Mouse (Mus musculus) midbrain, postnatal 0 days (tissue): ENCODE results near the gene Il17re. TPM values are rescaled to one million over a fixed set of nuclear protein-coding genes. Genes with fewer than 3 reads are reported as not detected.

Experiments
- ATAC-seq: fragments of 200-750 bp; cut with Nextera tagmentation; 2 replicates; pipeline ENCODE4 v1.8.0; 2017; ENCODE audit warnings: moderate number of reproducible peaks, mild to moderate bottlenecking, moderate TSS enrichment, moderate library complexity; ENCODE audit not compliant: low FRiP score
- DNase-seq: peaks from one replicate; pipeline ENCODE4 v3.0.0-alpha.2; 2015; ENCODE audit warnings: low spot score
- H3K27ac ChIP-seq: fragments of 300-500 bp; sonication (generic); 2 replicates; pipeline ENCODE4 v1.5.1; 2014; ENCODE audit warnings: low read depth, mild to moderate bottlenecking, low read length, mixed read lengths
- H3K27me3 ChIP-seq: fragments of 300-500 bp; sonication (generic); 2 replicates; pipeline ENCODE4 v1.6.1; 2014; ENCODE audit warnings: low read length, control low read depth, mixed read lengths; ENCODE audit not compliant: insufficient read depth
- H3K36me3 ChIP-seq: fragments of 300-500 bp; sonication (generic); 2 replicates; pipeline ENCODE4 v1.6.1; 2014; ENCODE audit warnings: low read length, control low read depth, mixed read lengths; ENCODE audit not compliant: insufficient read depth
- H3K4me1 ChIP-seq: fragments of 300-500 bp; sonication (generic); 2 replicates; pipeline ENCODE4 v1.6.1; 2014; ENCODE audit warnings: mild to moderate bottlenecking, control low read depth, antibody characterized with exemption, low read length, mixed read lengths; ENCODE audit not compliant: insufficient read depth
- H3K4me2 ChIP-seq: fragments of 300-500 bp; sonication (generic); 2 replicates; pipeline ENCODE4 v1.6.1; 2014; ENCODE audit warnings: low read depth, mild to moderate bottlenecking, low read length, mixed read lengths; ENCODE audit not compliant: poor library complexity, severe bottlenecking
- H3K4me3 ChIP-seq: fragments of 300-500 bp; sonication (generic); 2 replicates; pipeline ENCODE4 v1.5.1; 2014; ENCODE audit warnings: low read depth, mild to moderate bottlenecking, low read length, moderate library complexity
- H3K9ac ChIP-seq: fragments of 300-500 bp; sonication (generic); replicated peaks from 2 replicates; pipeline ENCODE4 v1.6.1; 2014; ENCODE audit warnings: mild to moderate bottlenecking, low read length, moderate library complexity, mixed read lengths; ENCODE audit not compliant: poor library complexity, severe bottlenecking
- H3K9me3 ChIP-seq: fragments of 300-500 bp; sonication (generic); 2 replicates; pipeline ENCODE4 v1.6.1; 2016; ENCODE audit warnings: low read length, control low read depth
- CTCF ChIP-seq: IDR thresholded peaks from 2 replicates; pipeline ENCODE4 v1.5.1; 2016; ENCODE audit warnings: antibody characterized with exemption, mild to moderate bottlenecking
- WGBS: fragments of 180-500 bp; shearing (Covaris S2); extraction: QIAGEN DNeasy Blood & Tissue Kit; methylation state at CpG from one replicate; pipeline ENCODE4 v1.1.7; 2014; 5-methylcytosine and 5-hydroxymethylcytosine counted together
- polyA plus RNA-seq: library from polyadenylated mRNA; unstranded; fragments of >200 nt; fragmentation: Nextera tagmentation; extraction: Ambion mirVana; gene quantifications from 2 replicates; pipeline ENCODE4 v1.2.1, GENCODE M21; 2015
- total RNA-seq: library from RNA; depleted of rRNA; stranded (reverse); fragments of >200 nt; gene quantifications from 2 replicates; pipeline ENCODE4 v1.2.3, GENCODE M21; 2014

Il17re gene
- total and polyA plus RNA-seq, 2 experiments from 2014 or later, result 0.48 to 0.49 TPM

GRCm38 (mm10) chr6:113431801-113432200, 26.5 kb upstream of the Il17re start:
- Histone ChIP-seq H3K4me3 (no peak overlapping the region), H3K4me2 (no peak overlapping the region), H3K4me1 (no peaks in the 10 kb centered on the region), H3K36me3 (no peaks in the 10 kb centered on the region), H3K27ac (no peak overlapping the region), H3K27me3 (0 out of 2 replicates have a peak, but pooled peaks cover 3% of the 10 kb centered on the region), H3K9me3 (no peaks in the 10 kb centered on the region), H3K9ac (no peak overlapping the region)
- no peak for TF ChIP-seq CTCF
- 55% methylated on average over 3 of the region's 3 CpGs for WGBS
- no peak for DNase-seq
- no peak for ATAC-seq

DNA sequence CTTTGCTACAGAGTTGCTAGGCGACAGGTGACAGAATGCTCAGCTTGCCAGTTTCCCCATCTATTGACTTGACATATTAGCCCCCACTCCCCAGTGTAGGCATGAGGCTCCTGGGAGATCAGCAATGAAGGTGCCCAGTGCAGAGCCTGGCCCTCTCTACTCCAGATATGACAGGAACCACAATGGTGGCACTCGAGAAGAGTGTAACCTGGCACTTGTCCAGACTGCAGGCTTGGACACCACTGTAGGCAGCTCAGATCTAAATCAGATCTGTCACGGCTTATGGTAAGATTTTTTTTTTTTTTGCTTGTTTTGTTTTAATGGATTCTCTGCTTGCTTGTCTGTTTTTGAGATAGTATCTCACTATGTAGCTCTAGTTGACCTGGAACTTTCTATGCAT, 24.6 kb upstream of the Il17re start:
- H3K9me3 ChIP-seq, result no peaks in the 10 kb centered on the region
- H3K9ac ChIP-seq, result no peak overlapping the region
- no peak overlapping the region for H3K4me2 ChIP-seq
- DNase-seq (no peak), ATAC-seq (no peak)
- H3K27ac ChIP-seq, result no peak overlapping the region
- 0 out of 2 replicates have a peak, but pooled peaks cover 3% of the 10 kb centered on the region for H3K27me3 ChIP-seq
- no peak overlapping the region for H3K4me3 ChIP-seq
- no peak for TF ChIP-seq CTCF
- H3K4me1 ChIP-seq, result no peaks in the 10 kb centered on the region
- WGBS, result 65% methylated on average over 3 of the region's 3 CpGs
- no peaks in the 10 kb centered on the region for H3K36me3 ChIP-seq

GRCm38 (mm10) chr6:113434691-113435090, 23.6 kb upstream of the Il17re start:
- no peak overlapping the region for H3K4me2 ChIP-seq
- no peaks in the 10 kb centered on the region for H3K4me1 ChIP-seq
- H3K27ac ChIP-seq, result no peak overlapping the region
- no peaks in the 10 kb centered on the region for H3K9me3 ChIP-seq
- no peak overlapping the region for H3K9ac ChIP-seq
- TF ChIP-seq CTCF, result no peak
- 71% methylated on average over 7 of the region's 7 CpGs for WGBS
- ATAC-seq (no peak), DNase-seq (no peak)
- no peaks in the 10 kb centered on the region for H3K36me3 ChIP-seq
- no peak overlapping the region for H3K4me3 ChIP-seq
- 0 out of 2 replicates have a peak, but pooled peaks cover 3% of the 10 kb centered on the region for H3K27me3 ChIP-seq

DNA sequence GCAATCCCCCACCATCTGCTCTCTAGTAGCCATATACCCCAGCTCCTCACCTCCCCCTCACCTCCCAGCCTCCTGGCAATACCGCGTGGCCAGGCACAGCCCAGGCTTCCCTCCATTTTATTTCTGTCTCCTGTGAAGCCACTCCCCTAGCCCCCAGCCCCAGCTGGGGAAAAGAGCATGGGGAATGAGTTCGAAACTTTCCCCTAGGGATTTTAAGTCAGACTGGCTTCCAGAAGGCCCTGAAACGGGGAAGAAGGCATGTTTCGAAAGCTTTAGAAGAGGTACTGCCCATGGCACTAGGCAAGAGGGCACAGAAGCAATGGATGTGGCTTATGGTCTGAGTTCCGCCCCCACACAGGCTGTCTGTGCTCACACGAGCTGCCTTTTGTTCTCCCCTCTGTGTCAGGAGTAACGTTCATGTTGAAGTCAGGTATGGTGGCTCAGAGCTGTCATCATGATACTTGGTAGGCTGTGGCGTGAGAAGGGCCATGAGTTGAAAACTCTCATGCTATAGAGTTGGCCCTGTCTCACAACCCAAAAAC, 22.5 kb upstream of the Il17re start, which contains the start of gene Cidec:
Cidec (minus strand) TSS at position 97 of the 542 bp plus-strand sequence.
- DNase-seq, result no peak
- Histone ChIP-seq H3K27me3 (0 out of 2 replicates have a peak, but pooled peaks cover 3% of the 10 kb centered on the region), H3K4me2 (no peak within 1 kb of the TSS), H3K9me3 (no peaks in the 10 kb centered on the region), H3K4me1 (no peaks in the 10 kb centered on the region), H3K9ac (no peak within 1 kb of the TSS), H3K27ac (no peak within 1 kb of the TSS), H3K4me3 (no peak within 1 kb of the TSS), H3K36me3 (no peaks in the 10 kb centered on the region)
- ATAC-seq, result no peak
- TF ChIP-seq CTCF, result no peak
- WGBS, result 72% methylated on average over 9 of the region's 9 CpGs

DNA sequence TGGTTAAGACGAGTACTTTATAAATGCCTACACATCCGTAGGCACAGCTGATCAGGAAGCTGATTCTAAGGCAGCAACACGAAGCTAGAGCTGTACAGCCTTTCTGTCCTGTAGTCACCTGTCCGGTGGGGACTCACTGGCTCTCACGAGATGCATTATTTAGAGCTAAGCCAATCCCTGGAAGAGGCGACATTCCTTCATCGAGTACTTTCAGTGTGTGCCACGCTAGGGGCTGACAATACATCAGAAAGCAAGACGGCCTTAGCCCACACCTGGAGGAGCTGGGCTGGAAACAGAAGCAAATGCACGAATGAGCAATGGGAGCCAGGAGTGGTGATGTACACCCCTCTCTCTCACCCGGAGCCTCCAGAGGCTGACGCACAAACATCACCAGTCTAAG, 21.1 kb upstream of the Il17re start:
- DNase-seq (no peak), ATAC-seq (no peak)
- no peaks in the 10 kb centered on the region for H3K36me3 ChIP-seq
- no peak overlapping the region for H3K27ac ChIP-seq
- no peak overlapping the region for H3K9ac ChIP-seq
- 0 out of 2 replicates have a peak, but pooled peaks cover 3% of the 10 kb centered on the region for H3K27me3 ChIP-seq
- H3K4me1 ChIP-seq, result no peaks in the 10 kb centered on the region
- TF ChIP-seq CTCF, result no peak
- WGBS, result 77% methylated on average over 12 of the region's 12 CpGs
- H3K4me2 ChIP-seq, result no peak overlapping the region
- H3K4me3 ChIP-seq, result no peak overlapping the region
- no peaks in the 10 kb centered on the region for H3K9me3 ChIP-seq

- no peak overlapping the region for H3K27ac ChIP-seq
- no peaks in the 10 kb centered on the region for H3K36me3 ChIP-seq
- no peak overlapping the region for H3K9ac ChIP-seq
- WGBS, result 60% methylated on average over 12 of the region's 12 CpGs
- no peak overlapping the region for H3K4me2 ChIP-seq
- H3K4me3 ChIP-seq, result no peak overlapping the region
- 0 out of 2 replicates have a peak, but pooled peaks cover 3% of the 10 kb centered on the region for H3K27me3 ChIP-seq
- no peaks in the 10 kb centered on the region for H3K9me3 ChIP-seq
- no peak for DNase-seq
- H3K4me1 ChIP-seq, result peaks cover 6% of the 10 kb centered on the region; the same call in 1 of the 2 replicates
- no peak for TF ChIP-seq CTCF
- ATAC-seq, result no peak
Measured at GRCm38 (mm10) chr6:113438721-113439430, 19.4 kb upstream of the Il17re start.
